29 mouse cellular contexts compared by ENCODE assay signal in genomic region chr16:68658436-68658835, GRCm38 (mm10).
DNase-seq lines count a peak whose midpoint lies in the region; ATAC-seq and TF ChIP-seq lines count a peak whose summit lies in the region.
"Had no signal": no experiment of that assay in that cellular context is flagged by ENCODE, and none has a peak within 500 bp of the region (broad histone marks: within the 10 kb centered on the region; RNA-seq: fewer than 3 reads in every experiment).

No protein-coding gene starts in this region.

- peak; percentile 5 to 10 for DNase-seq in cerebellum, postnatal 10 days
- DNase-seq in cerebellum, postnatal 4 days (ENCODE audit: low spot score in 2 of 2): no peak
- DNase-seq in embryo, embryonic 10.5 days (ENCODE audit: low spot score): peak; percentile 64
- DNase-seq in embryonic facial prominence, embryonic 11.5 days (ENCODE audit: low spot score): peak; percentile 78
- DNase-seq in limb, embryonic 11.5 days (ENCODE audit: low spot score): peak; percentile 26
- DNase-seq in ovary, adult 18-20 months (ENCODE audit: low spot score): no peak
- DNase-seq in liver, postnatal 0 days: no peak
- DNase-seq in layer of hippocampus, adult 9-10 months (ENCODE audit: low spot score): no peak
- DNase-seq: adrenal gland, adult 2 months; adrenal gland, postnatal 36 days; cerebellum, postnatal 25 days; gastrocnemius, postnatal 14 days; kidney, postnatal 25 days; lung, postnatal 4 days; thymus, adult 2 months; thymus, postnatal 36 days had no signal

- H3K27ac ChIP-seq in embryonic facial prominence, embryonic 11.5 days (replicated peaks; ENCODE audit: low read depth, low read length): no peak overlapping the region
- H3K27ac ChIP-seq in limb, embryonic 11.5 days (replicated peaks; ENCODE audit: low read depth, low read length): no peak overlapping the region
- H3K27ac ChIP-seq in liver, postnatal 0 days (ENCODE audit: low read depth): no peak overlapping the region
- H3K27ac ChIP-seq: embryonic facial prominence, embryonic 13.5 days; heart, embryonic 15.5 days; hindbrain, embryonic 12.5 days; layer of hippocampus, adult 2 months; limb, embryonic 12.5 days; liver, embryonic 15.5 days; midbrain, embryonic 10.5 days; midbrain, embryonic 15.5 days; neural tube, embryonic 12.5 days had no signal

- ATAC-seq in embryonic facial prominence, embryonic 11.5 days (replicated peaks; ENCODE audit: insufficient number of reproducible peaks, low FRiP score, low TSS enrichment, low read depth): no peak
- ATAC-seq in limb, embryonic 11.5 days (ENCODE audit: insufficient number of reproducible peaks, low FRiP score, low TSS enrichment, low read depth): no peak
- no peak for ATAC-seq in liver, postnatal 0 days
- ATAC-seq: activated CD4-positive, CD25-positive, alpha-beta regulatory T cell, adult 4 months; intestine, postnatal 0 days; midbrain, embryonic 15.5 days had no signal

- 28% methylated on average over 4 of the region's 4 CpGs for WGBS in embryonic facial prominence, embryonic 11.5 days
- WGBS in limb, embryonic 11.5 days: 12% methylated on average over 4 of the region's 4 CpGs
- 50% methylated on average over 4 of the region's 4 CpGs for WGBS in liver, postnatal 0 days (ENCODE audit: insufficient replicate concordance)

- no peak for TF ChIP-seq EP300 in liver, postnatal 0 days (IDR thresholded peaks at IDR 0.05; ENCODE audit: low read depth)

- H3K9me3 ChIP-seq in embryonic facial prominence, embryonic 11.5 days (replicated peaks; ENCODE audit: control insufficient read depth, low read length): no peaks in the 10 kb centered on the region
- no peaks in the 10 kb centered on the region for H3K9me3 ChIP-seq in limb, embryonic 11.5 days (ENCODE audit: control insufficient read depth, low read length)
- H3K9me3 ChIP-seq in liver, postnatal 0 days (ENCODE audit: low read length): no peaks in the 10 kb centered on the region
- H3K9me3 ChIP-seq: embryonic facial prominence, embryonic 13.5 days; heart, embryonic 15.5 days; hindbrain, embryonic 12.5 days; limb, embryonic 12.5 days; liver, embryonic 15.5 days; midbrain, embryonic 10.5 days; midbrain, embryonic 15.5 days; neural tube, embryonic 12.5 days had no signal

- no peaks in the 10 kb centered on the region for H3K27me3 ChIP-seq in embryonic facial prominence, embryonic 11.5 days (ENCODE audit: control insufficient read depth, insufficient read depth, low read length)
- no peaks in the 10 kb centered on the region for H3K27me3 ChIP-seq in limb, embryonic 11.5 days (ENCODE audit: control insufficient read depth, insufficient read depth, low read length)
- no peaks in the 10 kb centered on the region for H3K27me3 ChIP-seq in liver, postnatal 0 days (ENCODE audit: insufficient read depth, low read length)
- H3K27me3 ChIP-seq: CH12.LX; embryonic facial prominence, embryonic 13.5 days; heart, embryonic 15.5 days; hindbrain, embryonic 12.5 days; limb, embryonic 12.5 days; liver, embryonic 15.5 days; midbrain, embryonic 15.5 days; neural tube, embryonic 12.5 days had no signal

- no peak overlapping the region for H3K9ac ChIP-seq in embryonic facial prominence, embryonic 11.5 days (replicated peaks; ENCODE audit: low read length)
- no peak overlapping the region for H3K9ac ChIP-seq in limb, embryonic 11.5 days (ENCODE audit: low read length)
- H3K9ac ChIP-seq in liver, postnatal 0 days (replicated peaks): no peak overlapping the region
- H3K9ac ChIP-seq: embryonic facial prominence, embryonic 13.5 days; heart, embryonic 15.5 days; hindbrain, embryonic 12.5 days; limb, embryonic 12.5 days; liver, embryonic 15.5 days; midbrain, embryonic 15.5 days; neural tube, embryonic 12.5 days had no signal

- H3K36me3 ChIP-seq in embryonic facial prominence, embryonic 11.5 days (replicated peaks; ENCODE audit: control insufficient read depth, insufficient read depth, low read depth, low read length): no peaks in the 10 kb centered on the region
- no peaks in the 10 kb centered on the region for H3K36me3 ChIP-seq in limb, embryonic 11.5 days (ENCODE audit: control insufficient read depth, insufficient read depth, low read length)
- no peaks in the 10 kb centered on the region for H3K36me3 ChIP-seq in liver, postnatal 0 days (replicated peaks; ENCODE audit: insufficient read depth, low read length)
- H3K36me3 ChIP-seq: embryonic facial prominence, embryonic 13.5 days; heart, embryonic 15.5 days; hindbrain, embryonic 12.5 days; limb, embryonic 12.5 days; liver, embryonic 15.5 days; midbrain, embryonic 10.5 days; midbrain, embryonic 15.5 days; neural tube, embryonic 12.5 days had no signal

- H3K4me2 ChIP-seq in embryonic facial prominence, embryonic 11.5 days (ENCODE audit: low read depth, low read length): no peak overlapping the region
- no peak overlapping the region for H3K4me2 ChIP-seq in limb, embryonic 11.5 days (ENCODE audit: low read depth, severe bottlenecking)
- no peak overlapping the region for H3K4me2 ChIP-seq in liver, postnatal 0 days (ENCODE audit: low read depth, low read length)
- H3K4me2 ChIP-seq: embryonic facial prominence, embryonic 13.5 days; heart, embryonic 15.5 days; hindbrain, embryonic 12.5 days; limb, embryonic 12.5 days; liver, embryonic 15.5 days; midbrain, embryonic 15.5 days; neural tube, embryonic 12.5 days had no signal

- H3K4me1 ChIP-seq in embryonic facial prominence, embryonic 11.5 days (ENCODE audit: control insufficient read depth, insufficient read depth, low read length): no peaks in the 10 kb centered on the region
- no peaks in the 10 kb centered on the region for H3K4me1 ChIP-seq in limb, embryonic 11.5 days (ENCODE audit: control insufficient read depth, insufficient read depth, low read length)
- no peaks in the 10 kb centered on the region for H3K4me1 ChIP-seq in liver, postnatal 0 days (ENCODE audit: insufficient read depth)
- H3K4me1 ChIP-seq: embryonic facial prominence, embryonic 13.5 days; heart, embryonic 15.5 days; hindbrain, embryonic 12.5 days; limb, embryonic 12.5 days; liver, embryonic 15.5 days; midbrain, embryonic 10.5 days; midbrain, embryonic 15.5 days; neural tube, embryonic 12.5 days had no signal

- no peak for TF ChIP-seq CTCF in liver, postnatal 0 days (IDR thresholded peaks at IDR 0.05; ENCODE audit: low read depth)

- H3K4me3 ChIP-seq in embryonic facial prominence, embryonic 11.5 days (ENCODE audit: low read depth, low read length): no peak overlapping the region
- no peak overlapping the region for H3K4me3 ChIP-seq in limb, embryonic 11.5 days (ENCODE audit: low read depth, low read length)
- no peak overlapping the region for H3K4me3 ChIP-seq in liver, postnatal 0 days (ENCODE audit: low read depth, low read length)
- H3K4me3 ChIP-seq: embryonic facial prominence, embryonic 13.5 days; erythroblast, embryonic 14.5 days; heart, embryonic 15.5 days; hindbrain, embryonic 12.5 days; layer of hippocampus, adult 2 months; limb, embryonic 12.5 days; liver, embryonic 15.5 days; midbrain, embryonic 10.5 days; midbrain, embryonic 15.5 days; neural tube, embryonic 12.5 days had no signal

Comparison
In these comparisons a context has a peak if more than half of its experiments do, and no peak if none do; other contexts are left out.
1. DNase-seq: peak in cerebellum, postnatal 10 days (2 of 2), embryo, embryonic 10.5 days (single experiment), embryonic facial prominence, embryonic 11.5 days (single experiment) and limb, embryonic 11.5 days (single experiment); none in cerebellum, postnatal 4 days (0 of 2), ovary, adult 18-20 months (single experiment), liver, postnatal 0 days (single experiment) and layer of hippocampus, adult 9-10 months (single experiment).